Mouse (Mus musculus): Measurements from ENCODE around the gene Rasgef1a. TPM values are rescaled to one million over a fixed set of nuclear protein-coding genes. Genes with fewer than 3 reads are reported as not detected.

Rasgef1a gene
- polyA plus RNA-seq, 1 experiment from 2014 or later = 0.57 TPM

DNA sequence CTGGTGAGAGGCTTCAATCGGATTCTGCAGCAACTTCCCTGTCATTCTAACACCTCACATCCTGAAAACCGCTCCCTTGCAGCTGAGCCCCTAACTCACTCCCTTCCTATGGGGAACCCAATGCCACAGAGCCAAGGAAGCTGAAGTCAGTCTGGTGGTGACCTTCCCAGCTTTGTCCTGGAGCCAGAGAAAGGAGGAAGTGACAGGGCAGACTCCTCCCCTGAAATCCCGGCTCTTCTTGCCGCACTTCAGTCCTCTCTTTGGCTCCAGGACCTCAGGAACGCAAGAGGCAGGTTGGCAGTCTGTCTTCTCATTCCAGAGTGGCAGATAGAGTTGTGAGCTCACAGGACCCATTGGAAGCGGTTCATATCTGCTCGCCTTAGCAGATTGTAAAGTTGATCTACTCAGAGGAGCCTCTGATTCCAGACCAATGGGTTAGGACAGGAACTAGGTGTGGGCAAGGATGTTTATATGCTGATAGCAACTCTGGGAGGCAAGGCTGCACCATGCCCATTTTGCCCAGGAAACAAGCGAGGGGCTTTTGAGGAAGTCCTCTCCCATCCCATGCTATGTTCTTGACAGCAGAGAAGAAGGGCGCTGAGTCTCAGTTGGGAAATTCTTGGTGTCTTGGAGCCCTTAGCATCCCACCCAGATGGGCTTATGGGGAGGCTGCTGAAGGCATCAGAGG lies 25.0 kb downstream of the Rasgef1a start:
- Histone ChIP-seq H3K4me3 (no peak overlapping the region), H3K27ac (no peak overlapping the region), H3K36me3 (ENCODE audit: poor library complexity, severe bottlenecking) (no peaks in the 10 kb centered on the region), H3K4me1 (no peaks in the 10 kb centered on the region), H3K4me2 (no peak overlapping the region), H3K9ac (no peak overlapping the region), H3K27me3 (no peaks in the 10 kb centered on the region), H3K9me3 (replicated peaks) (no peaks in the 10 kb centered on the region)
- ATAC-seq = no peak
- WGBS = 86% methylated on average over 9 of the region's 9 CpGs

DNA sequence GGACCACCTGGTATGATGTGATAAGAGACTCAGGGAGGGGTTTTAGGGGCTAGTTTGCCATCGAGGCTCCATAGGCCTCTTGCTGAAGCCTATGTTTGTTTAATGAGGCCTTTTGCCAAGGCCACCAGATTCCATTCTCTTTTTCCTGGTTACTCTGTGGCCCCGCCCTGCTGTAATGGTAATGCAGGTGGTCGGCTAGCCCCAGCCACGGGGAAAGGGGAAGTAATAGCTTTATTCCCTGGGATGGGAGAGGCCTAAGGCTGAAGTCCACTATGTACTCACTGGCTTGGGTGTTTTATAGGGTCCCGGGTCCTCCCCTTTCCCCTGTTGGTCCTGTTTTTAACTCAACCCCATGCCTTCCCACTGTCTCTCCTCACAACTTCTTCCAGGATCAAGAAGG lies 25.6 kb downstream of the Rasgef1a start:
- ATAC-seq = no peak
- 81% methylated on average over 5 of the region's 5 CpGs for WGBS

DNA sequence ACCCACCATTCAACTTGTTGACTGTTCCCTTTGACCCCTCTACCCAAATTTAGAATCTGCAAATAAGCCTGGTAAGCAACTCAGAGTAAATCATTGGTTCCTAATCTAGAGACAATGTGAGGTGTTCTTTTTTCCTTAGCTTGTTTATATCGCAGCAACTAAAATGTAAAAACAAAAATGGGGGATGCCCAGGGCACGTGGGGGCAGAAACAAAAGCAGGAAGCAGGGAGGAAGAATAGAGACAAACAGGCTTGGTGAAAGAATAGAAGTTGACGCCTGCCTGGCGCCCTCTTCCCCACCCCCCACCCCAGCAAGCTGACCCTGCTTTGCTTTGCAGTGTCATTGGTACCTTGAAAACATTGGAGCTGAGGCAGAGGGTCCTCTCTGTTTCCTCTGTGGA lies 33.9 kb downstream of the Rasgef1a start:
- WGBS = 46% methylated on average over 4 of the region's 4 CpGs
- Histone ChIP-seq H3K36me3 (ENCODE audit: poor library complexity, severe bottlenecking) (no peaks in the 10 kb centered on the region), H3K4me3 (no peak overlapping the region)

More for the DNA sequence above, 25.6 kb downstream of the Rasgef1a start:
- Histone ChIP-seq H3K36me3 (ENCODE audit: poor library complexity, severe bottlenecking) (no peaks in the 10 kb centered on the region), H3K27me3 (no peaks in the 10 kb centered on the region), H3K9ac (no peak overlapping the region), H3K9me3 (replicated peaks) (no peaks in the 10 kb centered on the region), H3K4me2 (no peak overlapping the region), H3K27ac (no peak overlapping the region), H3K4me1 (no peaks in the 10 kb centered on the region), H3K4me3 (no peak overlapping the region)

DNA sequence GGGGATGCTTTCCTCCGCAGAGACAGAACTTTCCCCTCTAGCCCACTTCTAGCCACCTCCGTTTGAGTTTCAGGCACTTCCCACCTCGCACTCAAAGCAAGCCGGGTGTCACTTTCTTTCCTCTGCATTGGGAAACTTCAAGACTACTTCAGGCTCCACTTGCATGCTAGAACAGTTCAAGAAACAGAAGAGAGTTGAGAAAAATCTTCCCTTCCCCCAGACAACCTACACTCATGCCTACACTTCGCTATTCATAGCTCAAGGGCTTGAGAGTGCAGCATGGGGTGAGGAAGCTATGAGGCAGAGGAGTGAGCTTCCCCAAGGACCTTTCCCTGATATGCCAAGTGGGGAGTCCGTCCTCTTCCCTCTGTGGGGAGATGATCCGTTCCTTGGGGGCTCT lies 34.7 kb downstream of the Rasgef1a start:
- no peak for ATAC-seq
- H3K4me3 ChIP-seq = no peak overlapping the region

More for the DNA sequence above, 33.9 kb downstream of the Rasgef1a start:
- no peak for ATAC-seq
- H3K27me3 ChIP-seq = no peaks in the 10 kb centered on the region
- H3K4me2 ChIP-seq = no peak overlapping the region
- no peaks in the 10 kb centered on the region for H3K4me1 ChIP-seq
- H3K9me3 ChIP-seq (replicated peaks) = no peaks in the 10 kb centered on the region
- H3K9ac ChIP-seq = no peak overlapping the region
- H3K27ac ChIP-seq = no peak overlapping the region

DNA sequence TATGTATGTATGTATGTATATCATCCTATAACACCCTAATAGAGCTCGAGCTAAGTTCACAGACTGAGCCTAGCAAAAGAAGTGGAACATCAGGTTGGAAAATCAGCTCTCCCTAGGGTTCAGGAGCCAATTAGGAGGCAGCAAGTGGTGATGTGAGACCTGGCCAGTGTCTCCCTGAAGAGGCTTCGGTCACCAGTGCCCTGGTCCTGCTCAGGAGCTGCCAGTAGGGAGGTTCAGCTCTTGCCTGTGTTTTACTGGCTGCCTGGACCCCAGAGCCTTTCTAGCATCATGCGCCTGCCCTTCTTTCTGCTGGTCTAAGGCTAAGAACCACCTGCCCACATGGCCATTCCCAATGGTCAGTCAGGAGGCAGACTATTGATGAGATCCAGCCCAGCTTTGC lies 35.3 kb downstream of the Rasgef1a start:
- Histone ChIP-seq H3K4me1 (no peaks in the 10 kb centered on the region), H3K27me3 (no peaks in the 10 kb centered on the region), H3K4me2 (no peak overlapping the region), H3K4me3 (no peak overlapping the region), H3K27ac (no peak overlapping the region), H3K9ac (no peak overlapping the region), H3K9me3 (replicated peaks) (no peaks in the 10 kb centered on the region), H3K36me3 (ENCODE audit: poor library complexity, severe bottlenecking) (no peaks in the 10 kb centered on the region)
- 73% methylated on average over 3 of the region's 3 CpGs for WGBS
- ATAC-seq = no peak

More for the DNA sequence above, 34.7 kb downstream of the Rasgef1a start:
- Histone ChIP-seq H3K27ac (no peak overlapping the region), H3K9me3 (replicated peaks) (no peaks in the 10 kb centered on the region), H3K9ac (no peak overlapping the region), H3K4me2 (no peak overlapping the region), H3K27me3 (no peaks in the 10 kb centered on the region), H3K36me3 (ENCODE audit: poor library complexity, severe bottlenecking) (no peaks in the 10 kb centered on the region), H3K4me1 (no peaks in the 10 kb centered on the region)
- WGBS = 74% methylated on average over 7 of the region's 7 CpGs

DNA sequence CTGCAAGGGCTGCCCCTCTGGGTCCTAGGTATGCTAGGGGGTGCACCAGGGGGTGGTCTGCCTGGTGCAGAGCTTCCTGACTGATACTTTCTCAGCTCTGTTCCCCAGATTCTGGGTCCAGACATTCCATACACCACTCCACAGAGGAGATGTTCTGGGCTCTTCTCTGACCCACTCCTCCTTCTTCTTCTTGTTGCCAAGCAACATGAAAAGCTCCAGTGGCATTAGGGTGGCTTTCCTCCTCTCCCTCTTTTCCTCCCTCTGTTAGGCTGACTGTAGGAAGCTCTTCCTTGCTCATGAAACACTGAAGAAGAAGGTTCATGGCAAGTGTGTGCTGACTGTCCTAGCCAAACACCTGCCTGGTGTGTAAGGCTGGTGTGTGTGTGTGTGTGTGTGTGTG lies 35.7 kb downstream of the Rasgef1a start:
- no peak overlapping the region for H3K9ac ChIP-seq
- H3K9me3 ChIP-seq (replicated peaks) = no peaks in the 10 kb centered on the region
- no peak overlapping the region for H3K4me3 ChIP-seq
- H3K36me3 ChIP-seq (ENCODE audit: poor library complexity, severe bottlenecking) = no peaks in the 10 kb centered on the region
- ATAC-seq = no peak
- H3K4me2 ChIP-seq = no peak overlapping the region
- H3K4me1 ChIP-seq = no peaks in the 10 kb centered on the region
- no peaks in the 10 kb centered on the region for H3K27me3 ChIP-seq
- no peak overlapping the region for H3K27ac ChIP-seq

DNA sequence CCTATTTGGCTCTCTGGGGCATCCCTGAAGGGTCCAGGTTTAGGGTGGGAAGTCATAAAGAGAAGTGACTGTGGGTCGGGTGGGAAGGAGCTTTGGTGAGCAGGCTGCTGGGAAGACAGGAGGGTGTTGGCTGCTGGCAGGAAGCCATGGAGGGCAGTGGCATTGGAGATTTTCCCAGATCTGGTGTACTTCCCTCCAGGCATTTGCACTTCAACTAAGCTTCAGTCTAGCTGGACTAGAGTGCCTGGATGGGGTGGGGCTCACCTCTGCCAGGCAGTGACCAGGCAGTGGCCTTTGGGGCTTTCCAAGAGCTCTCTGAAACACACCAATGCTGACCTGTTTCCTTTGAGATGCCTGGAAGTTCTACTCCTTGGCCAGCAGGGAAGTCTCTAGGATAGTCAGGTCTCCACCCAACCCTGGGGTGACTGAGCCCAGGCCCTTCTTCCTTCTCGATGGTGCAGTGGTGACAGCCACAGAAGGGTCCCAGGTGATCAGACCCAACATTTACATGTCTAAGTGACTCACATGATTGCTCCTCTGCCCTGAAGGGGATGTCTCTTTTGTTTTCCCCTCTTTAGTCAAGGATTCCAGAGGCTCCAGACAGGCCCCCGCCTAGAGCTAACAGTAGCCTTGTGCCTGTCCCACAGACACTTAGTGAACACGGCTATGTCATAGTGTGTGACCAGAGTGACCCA lies 36.7 kb downstream of the Rasgef1a start:
- WGBS = 83% methylated on average over 4 of the region's 4 CpGs
- Histone ChIP-seq H3K9me3 (replicated peaks) (no peaks in the 10 kb centered on the region), H3K27me3 (no peaks in the 10 kb centered on the region), H3K4me1 (no peaks in the 10 kb centered on the region), H3K4me2 (no peak overlapping the region), H3K9ac (no peak overlapping the region), H3K36me3 (ENCODE audit: poor library complexity, severe bottlenecking) (no peaks in the 10 kb centered on the region), H3K4me3 (no peak overlapping the region), H3K27ac (no peak overlapping the region)
- no peak for ATAC-seq

DNA sequence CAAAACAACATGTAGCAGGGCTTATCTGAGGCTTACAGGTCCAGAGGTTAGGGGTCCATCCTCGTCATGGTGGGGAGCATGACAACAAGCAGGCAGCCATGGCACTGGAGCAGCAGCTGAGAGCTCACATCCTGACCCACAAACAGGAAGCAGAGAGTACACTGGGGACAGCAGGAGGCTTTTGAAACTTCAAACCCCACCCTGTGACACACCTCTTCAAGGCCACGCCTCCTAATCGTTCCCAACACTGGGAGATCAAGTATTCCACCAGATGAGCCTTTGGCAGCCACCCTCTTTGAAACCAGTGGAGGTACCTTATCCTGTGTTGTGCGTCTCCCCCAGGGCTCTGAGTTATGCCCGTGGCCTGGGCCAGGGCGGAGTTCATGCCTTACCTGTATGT lies 38.5 kb downstream of the Rasgef1a start:
- Histone ChIP-seq H3K4me3 (no peak overlapping the region), H3K4me1 (no peaks in the 10 kb centered on the region), H3K27ac (no peak overlapping the region), H3K4me2 (no peak overlapping the region), H3K9ac (no peak overlapping the region), H3K36me3 (ENCODE audit: poor library complexity, severe bottlenecking) (no peaks in the 10 kb centered on the region), H3K27me3 (no peaks in the 10 kb centered on the region), H3K9me3 (replicated peaks) (no peaks in the 10 kb centered on the region)
- ATAC-seq = no peak
- 90% methylated on average over 6 of the region's 6 CpGs for WGBS

DNA sequence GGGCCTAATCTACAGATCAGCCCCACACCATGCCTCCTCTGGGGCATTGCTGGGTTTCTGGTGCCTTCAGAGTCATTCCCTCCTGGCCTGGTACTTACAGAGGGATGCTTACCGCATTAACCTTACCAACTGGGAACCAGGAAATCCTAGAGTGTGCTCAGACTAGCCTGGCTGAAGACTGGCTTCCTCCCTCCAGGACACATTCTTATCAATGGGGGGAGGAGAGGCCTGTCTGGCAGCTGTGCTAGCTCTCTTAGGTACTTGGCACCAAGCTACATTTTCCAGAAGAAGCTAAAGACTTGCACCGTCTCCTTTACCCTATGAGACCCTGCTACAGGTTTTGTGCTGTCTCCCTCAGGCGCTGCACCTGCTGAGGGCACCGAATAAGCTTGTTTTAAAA lies 40.2 kb downstream of the Rasgef1a start:
- H3K9me3 ChIP-seq (replicated peaks) = no peaks in the 10 kb centered on the region
- WGBS = 94% methylated on average over 4 of the region's 4 CpGs
- no peak overlapping the region for H3K4me2 ChIP-seq
- no peak overlapping the region for H3K27ac ChIP-seq
- H3K27me3 ChIP-seq = no peaks in the 10 kb centered on the region
- ATAC-seq = no peak
- no peak overlapping the region for H3K9ac ChIP-seq
- H3K36me3 ChIP-seq (ENCODE audit: poor library complexity, severe bottlenecking) = no peaks in the 10 kb centered on the region
- H3K4me1 ChIP-seq = no peaks in the 10 kb centered on the region
- no peak overlapping the region for H3K4me3 ChIP-seq

DNA sequence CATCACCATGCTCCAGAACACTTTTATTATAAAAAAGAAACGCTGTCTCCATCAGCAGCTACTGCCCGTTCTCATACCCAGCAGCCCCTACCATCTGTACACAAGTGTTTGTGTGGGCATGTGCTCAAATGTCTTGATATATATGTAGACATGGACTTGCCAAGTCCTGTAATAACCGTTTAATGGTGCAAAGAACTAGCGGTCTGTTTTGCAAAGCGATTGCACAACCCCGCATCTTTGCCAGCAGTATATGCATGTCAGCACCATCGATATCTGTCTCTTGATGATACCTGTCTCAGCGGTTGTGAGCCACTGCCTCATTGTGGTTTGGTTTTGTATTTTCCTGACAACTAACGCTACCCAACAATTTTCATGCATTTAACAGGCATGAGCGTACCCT lies 44.0 kb downstream of the Rasgef1a start:
- H3K27me3 ChIP-seq = no peaks in the 10 kb centered on the region
- WGBS = 86% methylated on average over 10 of the region's 10 CpGs

DNA sequence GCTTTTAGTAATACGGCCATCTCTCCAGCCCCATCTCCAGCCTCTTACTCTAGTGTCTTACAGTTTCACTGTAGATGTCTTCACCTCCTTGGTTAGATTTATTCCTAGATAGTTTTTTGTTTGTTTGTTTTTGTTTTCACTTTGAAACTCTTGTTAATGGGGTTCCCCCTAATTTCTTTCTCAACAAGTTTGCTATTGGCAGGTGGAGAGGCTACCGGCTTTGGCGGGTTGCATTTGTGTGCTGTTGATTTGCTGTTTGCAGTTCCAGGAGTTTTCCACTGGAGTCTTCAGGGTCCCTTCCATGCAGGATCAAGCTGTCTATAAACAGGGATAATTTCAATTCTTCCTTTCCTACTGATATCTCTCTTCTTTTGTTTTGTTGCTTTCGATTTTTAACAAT lies 50.0 kb downstream of the Rasgef1a start:
- WGBS = 87% methylated on average over 4 of the region's 4 CpGs
- Histone ChIP-seq H3K4me1 (peaks cover 12% of the 10 kb centered on the region), H3K4me3 (no peak overlapping the region), H3K4me2 (no peak overlapping the region), H3K9ac (no peak overlapping the region), H3K36me3 (ENCODE audit: poor library complexity, severe bottlenecking) (no peaks in the 10 kb centered on the region), H3K27ac (no peak overlapping the region), H3K27me3 (peaks cover 15% of the 10 kb centered on the region; the same call in 1 of the 2 replicates), H3K9me3 (replicated peaks) (0 out of 2 replicates have a peak, but pooled peaks cover 2% of the 10 kb centered on the region)
- ATAC-seq = no peak

More for the DNA sequence above, 44.0 kb downstream of the Rasgef1a start:
- H3K36me3 ChIP-seq (ENCODE audit: poor library complexity, severe bottlenecking) = no peaks in the 10 kb centered on the region
- no peak overlapping the region for H3K27ac ChIP-seq
- no peak overlapping the region for H3K4me2 ChIP-seq
- no peak overlapping the region for H3K9ac ChIP-seq
- no peak overlapping the region for H3K4me3 ChIP-seq
- H3K9me3 ChIP-seq (replicated peaks) = 0 out of 2 replicates have a peak, but pooled peaks cover 2% of the 10 kb centered on the region
- ATAC-seq = no peak
- no peaks in the 10 kb centered on the region for H3K4me1 ChIP-seq

DNA sequence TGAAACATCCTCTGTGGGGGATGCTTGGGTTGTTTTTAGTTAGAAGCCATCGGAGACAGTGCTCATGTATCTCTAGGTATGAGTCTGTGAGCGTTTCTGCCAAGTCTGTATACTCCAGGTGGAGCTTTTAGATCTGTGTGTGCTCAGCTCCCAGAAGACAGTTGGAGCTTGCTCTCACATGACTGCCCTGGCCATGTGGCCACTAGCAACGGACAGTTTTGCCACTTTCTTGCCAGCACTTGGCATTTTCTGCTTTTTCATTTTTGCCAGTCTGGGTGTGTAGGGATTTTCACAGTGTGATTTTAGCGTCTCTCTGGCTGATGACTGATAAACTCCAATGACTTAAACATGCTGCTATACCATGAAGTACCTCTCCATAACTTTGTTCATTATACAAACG lies 52.0 kb downstream of the Rasgef1a start:
- H3K4me1 ChIP-seq = peaks cover 21% of the 10 kb centered on the region
- peaks cover 35% of the 10 kb centered on the region for H3K27me3 ChIP-seq
- no peak overlapping the region for H3K9ac ChIP-seq
- H3K27ac ChIP-seq = no peak overlapping the region
- H3K9me3 ChIP-seq (replicated peaks) = 0 out of 2 replicates have a peak, but pooled peaks cover 2% of the 10 kb centered on the region
- ATAC-seq = no peak
- H3K4me3 ChIP-seq = no peak overlapping the region
- H3K4me2 ChIP-seq = no peak overlapping the region
- WGBS = 76% methylated on average over 5 of the region's 5 CpGs
- no peaks in the 10 kb centered on the region for H3K36me3 ChIP-seq (ENCODE audit: poor library complexity, severe bottlenecking)
